Mouse (Mus musculus) right cerebral cortex, adult 2 months (tissue): ENCODE measurements at regions not wholly inside any gene's neighbourhood (a gene's known extent, or its start where the extent isn't known, plus 50 kb on each side); places are given as distances from the start of the nearest gene placed in this dataset.

Experiments
- DNase-seq, 2 experiments: peaks; one replicate each; pipeline ENCODE4 v3.0.0; 2021 to 2022; ENCODE audit warnings: low spot score in 2 of 2

GRCm38 (mm10) chr16:84100444-84100843 lies 414.5 kb upstream of the A730009L09Rik start:
- peak; percentile 4 to 8 for DNase-seq

- peak; percentile 5 to 8 for DNase-seq
Measured at GRCm38 (mm10) chr16:84111610-84112009, 403.3 kb upstream of the A730009L09Rik start.

GRCm38 (mm10) chr16:84117556-84117955 lies 397.4 kb upstream of the A730009L09Rik start:
- DNase-seq: peak; percentile 19 to 34

DNA sequence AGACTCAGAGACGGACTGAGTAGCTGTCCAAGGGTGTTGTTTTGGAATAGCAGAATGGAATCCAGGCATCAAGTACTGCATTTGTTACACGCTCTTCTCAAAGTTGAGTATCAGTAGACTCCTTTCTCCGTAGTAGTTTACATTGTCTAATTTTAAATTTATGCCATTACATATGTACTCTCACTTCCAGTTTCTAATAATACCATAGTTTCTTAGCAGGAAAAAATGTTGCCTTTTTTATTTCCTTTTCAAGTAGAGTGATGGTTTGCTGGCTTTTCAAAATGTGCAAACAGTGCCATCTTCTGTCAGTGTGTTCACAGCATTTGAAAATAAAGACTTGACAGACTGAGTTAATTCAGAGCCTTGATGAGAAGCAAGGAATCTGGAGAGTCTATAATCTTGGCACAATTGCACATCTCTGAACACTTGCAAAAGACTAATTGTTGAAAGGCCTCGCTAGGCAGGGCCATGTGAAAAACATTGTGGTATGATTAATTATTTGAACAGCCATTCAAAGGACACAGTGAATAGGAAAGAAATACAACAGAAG lies 379.2 kb upstream of the A730009L09Rik start:
- DNase-seq: peak; percentile 47 to 68

- no peak for DNase-seq
Measured at GRCm38 (mm10) chr16:84151872-84152271, 363.0 kb upstream of the A730009L09Rik start.

- DNase-seq: no peak
Measured at GRCm38 (mm10) chr16:84172080-84172479, 342.8 kb upstream of the A730009L09Rik start.
